Mouse (Mus musculus): ENCODE measurements at regions not wholly inside any gene's neighbourhood (a gene's known extent, or its start where the extent isn't known, plus 50 kb on each side); places are given as distances from the start of the nearest gene placed in this dataset.

DNA sequence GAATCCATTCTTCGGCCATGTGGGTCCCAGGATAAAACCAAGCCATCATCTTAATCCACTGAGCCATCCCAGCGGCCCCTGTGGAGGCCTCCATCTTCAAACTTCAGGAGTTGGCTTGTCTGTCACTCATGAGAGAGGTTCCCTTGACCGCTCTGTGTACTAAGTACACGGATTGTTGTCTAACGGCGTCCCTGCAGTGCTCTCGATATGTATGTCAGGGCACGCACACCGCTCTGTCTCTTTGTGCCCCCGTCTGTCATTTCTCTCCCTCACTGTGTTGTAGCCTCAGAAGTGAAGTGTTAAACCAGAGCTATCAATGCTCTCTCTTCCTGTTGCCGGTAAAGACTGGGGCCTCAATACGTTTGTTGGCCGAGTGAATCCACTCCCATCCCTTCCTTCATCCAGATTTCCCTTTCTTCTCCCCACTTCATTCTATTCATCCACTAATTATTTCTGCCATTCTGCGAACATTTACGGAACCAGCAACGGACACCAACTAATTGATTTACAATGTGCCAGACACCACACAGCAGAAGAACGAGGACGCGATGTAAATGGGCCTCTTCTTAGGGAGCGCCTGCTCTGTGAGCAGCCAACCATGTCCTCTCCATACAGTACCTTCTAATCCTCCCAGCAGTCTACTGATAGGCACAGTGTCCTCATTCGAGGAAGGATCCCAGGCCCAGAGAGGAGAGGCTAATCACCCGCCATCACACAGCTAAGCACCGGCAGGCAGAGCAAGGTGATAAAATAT, 199.6 kb downstream of the Gm11011 start:
- TF ChIP-seq TAL1 (IDR thresholded peaks at IDR 0.05; ENCODE audit: low read length), result no peak
- no peak for TF ChIP-seq GATA1 (IDR thresholded peaks at IDR 0.05; ENCODE audit: low read length)

Data from erythroblast, embryonic 14.5 days (primary cell).